Mouse (Mus musculus) embryonic facial prominence, embryonic 15.5 days (tissue): Measurements from ENCODE around the gene Slc41a2. TPM values are rescaled to one million over a fixed set of nuclear protein-coding genes. Genes with fewer than 3 reads are reported as not detected.
A peak's percentile ranks its signal among the peaks of the same experiment; 100 is the strongest.

ENCODE experiments used
- ATAC-seq: fragments of 200-750 bp; cut with Nextera tagmentation; 2 replicates; pipeline ENCODE4 v1.8.0; 2017; ENCODE audit warnings: low read depth, moderate TSS enrichment; ENCODE audit not compliant: insufficient number of reproducible peaks, low FRiP score, low TSS enrichment
- H3K27ac ChIP-seq: fragments of 300-500 bp; sonication (generic); replicated peaks from 2 replicates; pipeline ENCODE4 v1.5.1; 2015; ENCODE audit warnings: mild to moderate bottlenecking, inconsistent platforms
- H3K27me3 ChIP-seq: fragments of 300-500 bp; sonication (generic); 2 replicates; pipeline ENCODE4 v1.6.1; 2015; ENCODE audit warnings: inconsistent platforms
- H3K36me3 ChIP-seq: fragments of 300-500 bp; sonication (generic); 2 replicates; pipeline ENCODE4 v1.6.1; 2015; ENCODE audit warnings: mild to moderate bottlenecking, inconsistent platforms
- H3K4me1 ChIP-seq: fragments of 300-500 bp; sonication (generic); 2 replicates; pipeline ENCODE4 v1.6.1; 2015; ENCODE audit warnings: inconsistent platforms
- H3K4me2 ChIP-seq: fragments of 300-500 bp; sonication (generic); replicated peaks from 2 replicates; pipeline ENCODE4 v1.6.1; 2015; ENCODE audit warnings: mild to moderate bottlenecking, inconsistent platforms
- H3K4me3 ChIP-seq: fragments of 300-500 bp; sonication (generic); replicated peaks from 2 replicates; pipeline ENCODE4 v1.5.1; 2015; ENCODE audit warnings: mild to moderate bottlenecking, inconsistent platforms
- H3K9ac ChIP-seq: fragments of 300-500 bp; sonication (generic); 2 replicates; pipeline ENCODE4 v1.6.1; 2015; ENCODE audit warnings: inconsistent platforms
- H3K9me3 ChIP-seq: fragments of 300-500 bp; sonication (generic); replicated peaks from 2 replicates; pipeline ENCODE4 v1.6.1; 2016; ENCODE audit warnings: inconsistent platforms
- WGBS: fragments of 180-500 bp; shearing (Covaris S2); methylation state at CpG from one replicate; pipeline ENCODE4 v1.1.7; 2015; 5-methylcytosine and 5-hydroxymethylcytosine counted together
- polyA plus RNA-seq: library from polyadenylated mRNA; unstranded; fragments of >200 nt; fragmentation: Nextera tagmentation; extraction: Ambion mirVana; gene quantifications from 2 replicates; pipeline ENCODE4 v1.2.1, GENCODE M21; 2015

The Slc41a2 gene
- polyA plus RNA-seq, 1 experiment from 2014 or later = 2.3 TPM

DNA sequence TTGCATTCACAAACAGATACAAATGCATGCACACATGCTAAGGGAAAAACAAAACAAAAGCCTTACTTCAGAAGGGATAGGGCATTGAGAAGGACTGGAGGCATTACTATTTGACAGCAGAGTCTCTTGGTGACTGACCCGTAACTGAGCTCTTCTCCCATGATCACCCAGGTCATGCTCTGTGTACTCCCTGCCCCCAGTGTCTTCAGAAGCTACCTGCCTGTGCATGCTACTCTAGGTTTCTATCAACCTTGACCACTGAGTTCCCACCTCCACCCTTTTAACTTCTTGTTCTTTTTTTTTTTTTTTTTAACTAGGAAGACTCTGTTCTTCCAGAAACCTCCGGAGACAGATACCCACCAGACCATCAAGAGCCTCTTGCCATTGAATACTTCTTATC lies 13.0 kb upstream of the Slc41a2 start:
- no peak overlapping the region for H3K27ac ChIP-seq
- no peak for ATAC-seq
- no peaks in the 10 kb centered on the region for H3K27me3 ChIP-seq
- H3K4me2 ChIP-seq = no peak overlapping the region
- no peaks in the 10 kb centered on the region for H3K36me3 ChIP-seq
- H3K4me3 ChIP-seq = no peak overlapping the region
- WGBS = 91% methylated on average over 2 of the region's 2 CpGs
- no peak overlapping the region for H3K9ac ChIP-seq
- H3K4me1 ChIP-seq = peaks cover 10% of the 10 kb centered on the region
- H3K9me3 ChIP-seq = no peaks in the 10 kb centered on the region

DNA sequence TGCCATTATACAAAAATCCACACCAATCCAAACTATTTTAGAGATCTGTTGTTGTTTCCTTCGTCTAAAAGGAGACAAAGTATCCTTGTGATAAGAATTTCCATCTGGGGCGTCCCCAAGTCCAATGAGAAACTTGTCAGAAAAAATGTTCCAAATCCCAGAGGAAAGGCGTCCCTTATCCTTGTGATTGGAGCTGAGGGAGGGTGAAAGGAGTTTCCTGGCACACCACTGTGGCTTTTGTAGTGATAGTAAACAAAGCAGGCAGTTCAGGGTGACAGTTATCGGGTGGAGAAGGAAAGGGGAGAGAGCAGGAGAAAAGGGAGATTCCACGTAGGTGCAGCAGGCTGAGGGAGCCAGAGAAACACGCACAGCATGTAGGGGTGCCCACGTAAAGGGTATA lies 9.8 kb upstream of the Slc41a2 start:
- H3K4me1 ChIP-seq = no peaks in the 10 kb centered on the region
- no peak for ATAC-seq
- WGBS = 35% methylated on average over 7 of the region's 7 CpGs
- no peak overlapping the region for H3K9ac ChIP-seq
- H3K27ac ChIP-seq = no peak overlapping the region
- H3K4me3 ChIP-seq = no peak overlapping the region
- no peak overlapping the region for H3K4me2 ChIP-seq
- H3K36me3 ChIP-seq = no peaks in the 10 kb centered on the region
- H3K27me3 ChIP-seq = no peaks in the 10 kb centered on the region
- H3K9me3 ChIP-seq = no peaks in the 10 kb centered on the region

DNA sequence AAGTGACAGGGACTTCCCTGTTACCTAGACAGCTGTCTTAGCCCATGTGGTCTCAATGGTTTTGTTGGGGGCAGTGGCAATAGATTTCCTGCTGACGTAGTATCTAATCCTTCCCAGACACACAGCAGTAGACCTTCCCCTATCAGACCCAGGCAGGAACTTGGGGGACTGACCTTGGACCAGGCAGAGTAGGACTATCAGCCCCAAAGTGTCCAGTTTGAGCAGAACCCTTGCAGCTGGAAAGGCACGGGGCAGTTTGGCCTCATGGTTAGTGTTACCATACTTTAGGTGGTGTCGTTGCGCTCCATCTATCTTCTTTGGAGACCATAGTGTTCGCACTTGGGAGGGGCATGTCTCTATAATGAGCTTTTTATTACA lies 8.7 kb upstream of the Slc41a2 start:
- H3K27ac ChIP-seq = no peak overlapping the region
- no peaks in the 10 kb centered on the region for H3K36me3 ChIP-seq
- H3K4me1 ChIP-seq = no peaks in the 10 kb centered on the region
- H3K9ac ChIP-seq = no peak overlapping the region
- no peak overlapping the region for H3K4me2 ChIP-seq
- H3K27me3 ChIP-seq = no peaks in the 10 kb centered on the region
- no peak for ATAC-seq
- no peak overlapping the region for H3K4me3 ChIP-seq
- 82% methylated on average over 5 of the region's 5 CpGs for WGBS
- no peaks in the 10 kb centered on the region for H3K9me3 ChIP-seq

DNA sequence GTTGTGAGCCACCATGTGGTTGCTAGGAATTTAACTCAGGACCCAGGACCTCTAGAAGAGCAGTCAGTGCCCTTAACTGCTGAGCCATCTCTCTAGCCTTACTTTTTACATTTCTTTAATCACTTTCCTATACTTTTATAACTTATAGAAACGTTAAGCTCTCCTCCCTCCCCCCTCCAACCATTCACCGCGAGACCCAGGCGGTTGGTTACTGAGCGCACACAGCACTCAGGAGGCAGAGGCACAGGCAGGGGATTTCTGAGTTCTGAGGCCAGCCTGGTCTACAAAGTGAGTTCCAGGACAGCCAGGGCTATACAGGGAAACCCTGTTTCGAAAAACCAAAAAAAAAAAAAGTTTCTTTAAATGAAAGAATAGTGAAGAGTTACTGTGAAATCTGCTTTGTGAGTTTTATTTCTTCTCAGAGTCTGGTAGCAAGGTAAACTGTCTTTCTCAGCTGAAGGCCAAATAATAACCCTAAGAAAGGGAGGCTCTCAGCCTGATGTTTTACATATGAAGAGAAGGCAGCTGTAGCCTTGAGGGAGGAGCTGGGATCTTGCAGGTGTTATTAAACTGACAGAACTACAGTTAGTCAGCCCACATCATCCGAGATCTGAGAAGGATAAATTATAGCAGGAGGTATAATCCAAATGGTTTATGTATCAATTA lies 8.1 kb upstream of the Slc41a2 start:
- no peak for ATAC-seq
- no peaks in the 10 kb centered on the region for H3K27me3 ChIP-seq
- no peak overlapping the region for H3K27ac ChIP-seq
- H3K36me3 ChIP-seq = no peaks in the 10 kb centered on the region
- WGBS = 46% methylated on average over 7 of the region's 7 CpGs
- H3K4me2 ChIP-seq = no peak overlapping the region
- no peaks in the 10 kb centered on the region for H3K9me3 ChIP-seq
- no peaks in the 10 kb centered on the region for H3K4me1 ChIP-seq
- no peak overlapping the region for H3K9ac ChIP-seq
- no peak overlapping the region for H3K4me3 ChIP-seq

DNA sequence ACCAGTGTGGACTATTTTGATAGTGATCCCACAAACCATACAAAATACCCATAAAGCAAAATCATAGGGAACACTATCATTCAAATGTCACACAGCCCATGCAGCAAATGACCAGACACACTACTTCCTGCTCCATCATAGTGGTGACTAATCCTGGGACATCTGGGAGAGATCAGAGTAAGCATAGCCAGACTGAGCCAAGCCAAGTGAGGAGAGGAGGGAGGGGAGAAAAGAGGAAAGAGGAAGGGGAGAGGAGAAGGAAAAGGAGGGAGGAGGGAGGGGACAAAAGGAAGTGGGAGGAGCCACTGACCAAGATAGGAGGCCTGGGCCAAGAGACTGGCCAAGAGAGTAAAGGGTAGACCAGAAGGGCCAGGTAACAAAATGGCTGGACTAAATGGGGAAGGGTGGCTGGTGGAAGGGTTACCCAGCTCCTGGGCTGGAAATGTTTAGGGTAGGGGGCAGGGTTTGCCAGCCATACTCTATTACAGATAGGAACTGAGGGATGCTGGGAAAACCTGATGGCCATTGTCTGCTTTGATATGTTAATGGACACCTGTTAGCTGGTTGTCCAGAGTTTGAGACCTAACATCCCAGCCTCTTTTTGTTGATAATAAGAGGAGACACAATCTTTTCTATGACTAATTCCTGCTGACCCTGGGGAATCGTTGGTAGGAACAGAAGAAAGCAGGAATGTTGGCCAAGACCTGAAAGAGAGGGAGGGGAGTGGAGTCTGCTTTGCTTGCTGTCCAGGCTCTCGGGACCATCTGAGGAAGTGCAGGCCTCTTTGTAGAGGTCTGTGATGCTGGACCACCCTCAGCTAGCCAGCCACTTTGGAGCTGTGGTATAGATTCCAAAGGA lies 6.4 kb upstream of the Slc41a2 start:
- H3K27ac ChIP-seq = no peak overlapping the region
- no peaks in the 10 kb centered on the region for H3K4me1 ChIP-seq
- H3K4me2 ChIP-seq = no peak overlapping the region
- peak; percentile 65; the same call in 1 of the 2 replicates for ATAC-seq
- 60% methylated on average over 2 of the region's 2 CpGs for WGBS
- 0 out of 2 replicates have a peak, but pooled peaks cover 5% of the 10 kb centered on the region for H3K27me3 ChIP-seq
- no peaks in the 10 kb centered on the region for H3K36me3 ChIP-seq
- no peak overlapping the region for H3K4me3 ChIP-seq
- H3K9ac ChIP-seq = no peak overlapping the region
- H3K9me3 ChIP-seq = no peaks in the 10 kb centered on the region

DNA sequence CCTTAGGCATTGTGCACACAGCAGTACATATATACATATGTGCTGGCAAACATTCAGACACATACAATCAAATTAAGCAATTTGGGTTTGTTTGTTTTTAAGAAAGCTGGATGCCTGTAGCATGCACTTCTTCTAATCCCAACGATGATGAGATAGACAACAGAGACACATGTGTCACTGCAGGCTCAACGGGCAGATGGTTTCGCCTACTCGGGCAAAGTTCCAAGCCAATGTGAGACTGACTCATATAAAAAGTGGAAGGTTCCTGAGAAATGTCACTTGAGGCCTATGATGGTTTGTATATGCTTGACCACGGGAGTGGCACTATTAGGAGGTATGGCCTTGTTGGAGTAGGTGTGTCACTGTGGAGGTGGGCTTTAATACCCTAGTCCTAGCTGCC lies 5.5 kb upstream of the Slc41a2 start:
- H3K4me3 ChIP-seq = no peak overlapping the region
- 70% methylated on average over 5 of the region's 5 CpGs for WGBS

DNA sequence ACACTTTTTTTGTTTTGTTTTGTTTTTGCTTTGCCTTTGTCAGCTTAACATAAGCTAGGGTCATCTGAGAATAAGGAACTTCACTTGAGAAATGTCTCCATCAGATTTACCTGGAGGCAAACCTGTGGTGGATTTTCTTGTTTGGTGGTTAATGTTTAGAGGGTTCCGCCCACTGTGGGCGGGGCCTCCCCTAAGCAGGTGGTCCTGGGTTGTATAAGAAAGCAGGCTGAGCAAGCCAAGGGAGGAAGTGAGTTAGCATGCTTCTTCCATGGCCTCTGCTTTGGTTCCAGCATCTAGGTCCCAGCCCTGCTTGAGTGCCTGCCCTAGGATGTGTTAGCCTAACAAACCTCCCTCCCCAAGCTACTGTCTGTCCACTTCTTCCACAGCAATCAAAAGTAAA lies 3.5 kb upstream of the Slc41a2 start:
- Histone ChIP-seq H3K9me3 (no peaks in the 10 kb centered on the region), H3K36me3 (no peaks in the 10 kb centered on the region), H3K4me3 (no peak overlapping the region), H3K4me2 (no peak overlapping the region), H3K4me1 (peaks cover 10% of the 10 kb centered on the region), H3K9ac (no peak overlapping the region), H3K27me3 (peaks cover 22% of the 10 kb centered on the region), H3K27ac (no peak overlapping the region)
- 33% methylated on average over 2 of the region's 2 CpGs for WGBS
- ATAC-seq = no peak

More for the DNA sequence above, 5.5 kb upstream of the Slc41a2 start:
- H3K4me2 ChIP-seq = no peak overlapping the region
- ATAC-seq = no peak
- H3K9me3 ChIP-seq = no peaks in the 10 kb centered on the region
- 0 out of 2 replicates have a peak, but pooled peaks cover 5% of the 10 kb centered on the region for H3K27me3 ChIP-seq
- H3K9ac ChIP-seq = no peak overlapping the region
- H3K27ac ChIP-seq = no peak overlapping the region
- no peaks in the 10 kb centered on the region for H3K36me3 ChIP-seq
- H3K4me1 ChIP-seq = no peaks in the 10 kb centered on the region

DNA sequence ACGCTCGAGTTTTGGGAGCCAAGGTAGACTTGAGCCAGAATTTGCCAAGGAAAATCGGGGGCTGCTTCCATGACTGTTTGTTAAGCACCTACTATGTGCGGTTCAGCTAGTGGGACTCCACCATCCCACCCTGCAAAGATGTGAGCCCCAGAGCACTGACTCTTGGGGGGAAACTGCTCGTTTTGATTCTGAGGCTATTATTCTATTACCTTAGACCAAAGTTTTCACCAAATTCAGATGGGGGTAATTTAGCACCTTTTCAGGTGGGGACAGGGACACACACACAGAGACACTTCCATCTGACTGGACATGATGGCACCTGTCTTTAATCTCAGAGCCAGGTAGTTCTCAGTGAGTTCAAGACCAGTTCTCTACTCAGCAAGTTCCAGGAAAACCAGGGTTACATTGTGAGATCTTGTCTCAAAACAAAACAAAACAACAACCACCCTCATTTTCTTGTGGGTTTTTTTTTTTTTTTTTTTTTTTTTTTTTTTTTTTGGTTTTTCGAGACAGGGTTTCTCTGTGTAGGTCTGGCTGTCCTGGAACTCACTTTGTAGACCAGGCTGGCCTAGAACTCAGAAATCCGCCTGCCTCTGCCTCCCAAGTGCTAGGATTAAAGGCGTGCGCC lies 403 bp upstream of the Slc41a2 start:
- H3K36me3 ChIP-seq = no peaks in the 10 kb centered on the region
- peaks cover 10% of the 10 kb centered on the region for H3K4me1 ChIP-seq
- H3K27me3 ChIP-seq = peaks cover 42% of the 10 kb centered on the region

DNA sequence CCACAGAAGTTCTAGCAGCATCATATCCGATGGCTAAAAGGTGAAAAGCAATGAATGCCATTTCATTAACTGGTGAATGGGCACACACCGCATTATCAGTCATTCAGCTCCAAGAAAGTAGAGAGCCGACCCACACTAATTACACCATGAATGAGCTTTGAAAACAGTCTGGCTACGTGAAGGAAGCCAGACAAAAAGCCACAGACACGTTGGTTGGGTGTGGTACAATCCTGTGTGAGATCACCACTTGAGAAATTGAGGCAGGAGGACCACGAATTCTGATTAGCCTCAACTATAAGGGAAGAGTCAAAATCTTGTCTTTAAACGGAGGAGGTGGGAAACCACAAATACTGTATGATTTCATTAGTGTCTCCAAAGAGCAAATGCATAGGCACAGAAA lies 1.3 kb downstream of the Slc41a2 start:
- Histone ChIP-seq H3K4me2 (no peak overlapping the region), H3K9me3 (no peaks in the 10 kb centered on the region), H3K9ac (no peak overlapping the region), H3K27me3 (peaks cover 44% of the 10 kb centered on the region), H3K4me1 (peaks cover 10% of the 10 kb centered on the region), H3K27ac (no peak overlapping the region), H3K4me3 (no peak overlapping the region), H3K36me3 (no peaks in the 10 kb centered on the region)
- 29% methylated on average over 7 of the region's 7 CpGs for WGBS
- no peak for ATAC-seq

More for the DNA sequence above, 403 bp upstream of the Slc41a2 start:
- 54% methylated on average over 8 of the region's 9 CpGs for WGBS
- no peaks in the 10 kb centered on the region for H3K9me3 ChIP-seq
- no peak overlapping the region for H3K27ac ChIP-seq
- H3K9ac ChIP-seq = no peak overlapping the region
- peak overlapping the region; percentile 61 for H3K4me3 ChIP-seq
- no peak for ATAC-seq
- peak overlapping the region; percentile 97 for H3K4me2 ChIP-seq

DNA sequence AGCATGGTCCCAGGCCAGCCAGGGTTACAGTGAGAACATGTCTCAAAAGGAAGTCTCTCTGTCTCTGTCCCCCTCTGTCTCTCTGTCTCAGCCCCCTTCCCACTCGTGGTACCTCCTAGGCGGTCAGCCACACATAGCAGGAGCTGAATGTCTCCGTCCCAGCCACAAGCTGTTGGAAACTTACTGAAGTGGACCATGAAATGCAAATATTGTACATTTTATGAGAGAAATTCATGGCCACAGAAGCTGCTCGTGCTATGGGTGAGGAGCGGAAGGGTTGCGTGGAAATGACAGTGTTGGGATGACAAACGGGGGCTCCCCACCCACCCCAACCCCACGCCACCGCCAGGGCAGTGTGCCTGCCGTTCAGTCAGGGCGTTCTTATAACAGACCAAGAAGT lies 5.1 kb downstream of the Slc41a2 start:
- H3K4me1 ChIP-seq = peaks cover 10% of the 10 kb centered on the region
- 84% methylated on average over 11 of the region's 11 CpGs for WGBS
- no peak overlapping the region for H3K27ac ChIP-seq

DNA sequence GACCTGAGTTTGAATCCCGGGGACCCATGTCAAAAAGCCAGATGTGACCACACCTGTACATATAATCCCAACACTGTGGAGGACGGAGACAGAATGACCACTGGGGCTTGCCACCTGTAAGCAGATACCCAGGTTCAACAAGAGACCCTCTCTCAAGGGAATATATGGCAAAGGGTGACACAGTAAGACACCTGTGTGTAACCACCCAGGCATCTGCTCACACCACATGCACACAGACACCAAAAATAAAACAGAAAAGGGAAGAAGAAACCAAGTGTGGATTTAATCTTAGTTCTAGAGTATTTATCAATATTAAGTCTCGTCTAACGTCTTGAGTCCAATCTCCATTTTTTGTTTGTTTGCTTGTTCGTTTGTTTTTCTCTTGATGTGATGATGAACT lies 5.9 kb downstream of the Slc41a2 start:
- WGBS = 88% methylated on average over 5 of the region's 5 CpGs
- Histone ChIP-seq H3K4me3 (no peak overlapping the region), H3K27ac (no peak overlapping the region), H3K9ac (no peak overlapping the region), H3K9me3 (no peaks in the 10 kb centered on the region), H3K4me2 (no peak overlapping the region), H3K27me3 (peaks cover 25% of the 10 kb centered on the region), H3K4me1 (peaks cover 5% of the 10 kb centered on the region), H3K36me3 (no peaks in the 10 kb centered on the region)
- ATAC-seq = no peak

More for the DNA sequence above, 5.1 kb downstream of the Slc41a2 start:
- no peaks in the 10 kb centered on the region for H3K9me3 ChIP-seq
- H3K4me2 ChIP-seq = no peak overlapping the region
- no peak for ATAC-seq
- no peak overlapping the region for H3K4me3 ChIP-seq
- peaks cover 33% of the 10 kb centered on the region for H3K27me3 ChIP-seq
- H3K36me3 ChIP-seq = no peaks in the 10 kb centered on the region
- no peak overlapping the region for H3K9ac ChIP-seq
